Mouse (Mus musculus) heart, postnatal 0 days (tissue): ENCODE results near the gene Dennd1a.

Experiments used
- CTCF ChIP-seq: IDR thresholded peaks from 2 replicates; pipeline ENCODE4 v1.5.1; 2016; ENCODE audit warnings: antibody characterized with exemption, control low read depth, low read depth
- EP300 ChIP-seq: IDR thresholded peaks from 2 replicates; pipeline ENCODE4 v1.6.1; 2016; ENCODE audit warnings: antibody characterized with exemption, low read depth

GRCm38 (mm10) chr2:38300941-38301340, 13.8 kb upstream of the Dennd1a start:
- TF ChIP-seq CTCF (no peak), EP300 (no peak)
